8 mouse cellular contexts compared by ENCODE assay signal in genomic region chr17:35897644-35898573, GRCm38 (mm10). TPM values are rescaled to one million over a fixed set of nuclear protein-coding genes. Genes with fewer than 3 reads are reported as not detected.
DNase-seq lines count a peak whose midpoint lies in the region; ATAC-seq and TF ChIP-seq lines count a peak whose summit lies in the region.

No protein-coding gene starts in this region.

- peaks cover 17% of the 10 kb centered on the region for H3K36me3 ChIP-seq in heart, postnatal 0 days (replicated peaks; ENCODE audit: control insufficient read depth, insufficient read depth, low read length)
- peaks cover 25% of the 10 kb centered on the region for H3K36me3 ChIP-seq in liver, embryonic 11.5 days (ENCODE audit: control insufficient read depth, insufficient read depth, low read length)

- peaks cover 18% of the 10 kb centered on the region for H3K4me1 ChIP-seq in heart, postnatal 0 days (ENCODE audit: control insufficient read depth, insufficient read depth)
- peaks cover 24% of the 10 kb centered on the region for H3K4me1 ChIP-seq in liver, embryonic 11.5 days (replicated peaks; ENCODE audit: control insufficient read depth, insufficient read depth, low read length)

- H3K27me3 ChIP-seq in heart, postnatal 0 days (ENCODE audit: control insufficient read depth, insufficient read depth, low read length), result no peaks in the 10 kb centered on the region
- H3K27me3 ChIP-seq in liver, embryonic 11.5 days (replicated peaks; ENCODE audit: control insufficient read depth, insufficient read depth, low read length), result no peaks in the 10 kb centered on the region

- peak overlapping the region; percentile 89 for H3K4me3 ChIP-seq in heart, postnatal 0 days (ENCODE audit: low read depth, low read length)
- peak overlapping the region; percentile 73 for H3K4me3 ChIP-seq in liver, embryonic 11.5 days (ENCODE audit: low read depth, low read length)

- no peak for TF ChIP-seq EP300 in heart, postnatal 0 days (IDR thresholded peaks at IDR 0.05; ENCODE audit: low read depth)

- peak overlapping the region; percentile 90 for H3K4me2 ChIP-seq in heart, postnatal 0 days (ENCODE audit: low read depth, low read length)
- H3K4me2 ChIP-seq in liver, embryonic 11.5 days, result peak overlapping the region; percentile 69

- intact Hi-C loops in left cerebral cortex, postnatal 4 days (cut with DNase I), result no loop called here
- intact Hi-C loops in left cerebral cortex, postnatal 10 days (cut with DNase I), result no loop called here

- peak overlapping the region; percentile 27 for H3K27ac ChIP-seq in heart, postnatal 0 days (ENCODE audit: low read depth)
- H3K27ac ChIP-seq in liver, embryonic 11.5 days (ENCODE audit: low read depth, low read length), result peak overlapping the region; percentile 86

- no peak for TF ChIP-seq CTCF in heart, postnatal 0 days (IDR thresholded peaks at IDR 0.05; ENCODE audit: low read depth)

- 40% methylated on average over 23 of the region's 23 CpGs for WGBS in heart, postnatal 0 days
- 37% methylated on average over 23 of the region's 23 CpGs for WGBS in liver, embryonic 11.5 days

- ATAC-seq in heart, postnatal 0 days (ENCODE audit: insufficient read depth, low read depth), result no peak
- ATAC-seq in liver, embryonic 11.5 days (replicated peaks; ENCODE audit: low FRiP score), result peak; percentile 55

- DNase-seq in left cerebral cortex, postnatal 4 days, result peak; percentile 34
- DNase-seq in left cerebral cortex, postnatal 10 days (ENCODE audit: extremely low spot score in 1 of 2, low spot score in 2 of 2), result no peak
- DNase-seq in cerebellum, adult 18-20 months, result peak; percentile 41 to 51
- no peak for DNase-seq in heart, postnatal 0 days (ENCODE audit: low spot score)
- no peak for DNase-seq in liver, embryonic 11.5 days (ENCODE audit: low spot score)
- peak; percentile 54 for DNase-seq in testis, postnatal 14 days (ENCODE audit: low spot score)
- no peak for DNase-seq in left cerebral cortex, adult 9 months (ENCODE audit: low spot score in 2 of 2)
- DNase-seq in adipocyte (ENCODE audit: low spot score), result no peak

- no peaks in the 10 kb centered on the region for H3K9me3 ChIP-seq in heart, postnatal 0 days (replicated peaks; ENCODE audit: control insufficient read depth, low read length)
- no peaks in the 10 kb centered on the region for H3K9me3 ChIP-seq in liver, embryonic 11.5 days (ENCODE audit: control insufficient read depth, low read length)

- 0 out of 2 replicates have a peak overlapping the region, but pooled peaks have one; percentile 34 for H3K9ac ChIP-seq in heart, postnatal 0 days (replicated peaks; ENCODE audit: low read depth, low read length)
- H3K9ac ChIP-seq in liver, embryonic 11.5 days (ENCODE audit: low read depth, low read length), result peak overlapping the region; percentile 86

RNA-seq across cellular contexts. Expression of gene 2310061I04Rik, which starts 0.7 kb away (rescaled TPM):
- 10 to 100 TPM; 59.8 to 69.2 TPM for total RNA-seq in left cerebral cortex, postnatal 4 days (2021)
- 10 to 100 TPM; 61.5 to 72.4 TPM for total RNA-seq in left cerebral cortex, postnatal 10 days (2021)
- 32.5 and 36.6 TPM in 2 replicates for total RNA-seq in heart, postnatal 0 days (2014; rRNA removed; ENCODE audit: low replicate concordance)
- 51.9 and 53.1 TPM in 2 replicates for polyA plus RNA-seq in heart, postnatal 0 days (2015; fragmentation: Nextera tagmentation; extraction: Ambion mirVana)
- 33.7 and 34.0 TPM in 2 replicates for polyA plus RNA-seq in liver, embryonic 11.5 days (2014; fragmentation: Nextera tagmentation; extraction: Ambion mirVana)

RNA-seq across cellular contexts. Expression of gene Atat1, which starts 12.0 kb away (rescaled TPM):
- 100 to 1,000 TPM; 285 to 292 TPM for total RNA-seq in left cerebral cortex, postnatal 4 days (2021)
- total RNA-seq in left cerebral cortex, postnatal 10 days (2021), result 100 to 1,000 TPM; 105 to 111 TPM
- total RNA-seq in heart, postnatal 0 days (2014; rRNA removed; ENCODE audit: low replicate concordance), result 28.6 and 31.0 TPM in 2 replicates
- 19.1 and 19.8 TPM in 2 replicates for polyA plus RNA-seq in heart, postnatal 0 days (2015; fragmentation: Nextera tagmentation; extraction: Ambion mirVana)
- polyA plus RNA-seq in liver, embryonic 11.5 days (2014; fragmentation: Nextera tagmentation; extraction: Ambion mirVana), result 39.5 and 40.0 TPM in 2 replicates

RNA-seq across cellular contexts. Expression of gene Mrps18b, which starts 18.3 kb away (rescaled TPM):
- total RNA-seq in left cerebral cortex, postnatal 4 days (2021), result 10 to 100 TPM; 45.9 to 47.4 TPM
- total RNA-seq in left cerebral cortex, postnatal 10 days (2021), result 10 to 100 TPM; 50.4 to 52.0 TPM
- 38.0 and 73.7 TPM in 2 replicates for total RNA-seq in heart, postnatal 0 days (2014; rRNA removed; ENCODE audit: low replicate concordance)
- 68.6 and 77.0 TPM in 2 replicates for polyA plus RNA-seq in heart, postnatal 0 days (2015; fragmentation: Nextera tagmentation; extraction: Ambion mirVana)
- 167 and 172 TPM in 2 replicates for polyA plus RNA-seq in liver, embryonic 11.5 days (2014; fragmentation: Nextera tagmentation; extraction: Ambion mirVana)

RNA-seq across cellular contexts. Expression of gene Dhx16, which starts 18.3 kb away (rescaled TPM):
- total RNA-seq in left cerebral cortex, postnatal 4 days (2021), result 10 to 100 TPM; 37.4 to 38.8 TPM
- 10 to 100 TPM; 29.1 to 31.0 TPM for total RNA-seq in left cerebral cortex, postnatal 10 days (2021)
- total RNA-seq in heart, postnatal 0 days (2014; rRNA removed; ENCODE audit: low replicate concordance), result 18.2 and 24.1 TPM in 2 replicates
- polyA plus RNA-seq in heart, postnatal 0 days (2015; fragmentation: Nextera tagmentation; extraction: Ambion mirVana), result 14.9 and 15.0 TPM in 2 replicates
- 69.1 and 70.4 TPM in 2 replicates for polyA plus RNA-seq in liver, embryonic 11.5 days (2014; fragmentation: Nextera tagmentation; extraction: Ambion mirVana)

RNA-seq across cellular contexts. Expression of gene Ppp1r10, which starts 18.3 kb away (rescaled TPM):
- 10 to 100 TPM; 75.1 to 76.5 TPM for total RNA-seq in left cerebral cortex, postnatal 4 days (2021)
- total RNA-seq in left cerebral cortex, postnatal 10 days (2021), result 10 to 100 TPM; 57.2 to 66.5 TPM
- total RNA-seq in heart, postnatal 0 days (2014; rRNA removed; ENCODE audit: low replicate concordance), result 11.2 and 20.7 TPM in 2 replicates
- 14.8 and 20.2 TPM in 2 replicates for polyA plus RNA-seq in heart, postnatal 0 days (2015; fragmentation: Nextera tagmentation; extraction: Ambion mirVana)
- polyA plus RNA-seq in liver, embryonic 11.5 days (2014; fragmentation: Nextera tagmentation; extraction: Ambion mirVana), result 35.4 and 39.7 TPM in 2 replicates

Comparison
In these comparisons a context has a peak if more than half of its experiments do, and no peak if none do; other contexts are left out.
1. DNase-seq: peak in left cerebral cortex, postnatal 4 days (single experiment), cerebellum, adult 18-20 months (2 of 2) and testis, postnatal 14 days (single experiment); none in left cerebral cortex, postnatal 10 days (0 of 2), heart, postnatal 0 days (single experiment), liver, embryonic 11.5 days (single experiment), left cerebral cortex, adult 9 months (0 of 2) and adipocyte (single experiment).